Mouse (Mus musculus) hematopoietic stem cell, adult 5-6 weeks (primary cell): ENCODE measurements at regions not wholly inside any gene's neighbourhood (a gene's known extent, or its start where the extent isn't known, plus 50 kb on each side); places are given as distances from the start of the nearest gene placed in this dataset.
A peak's percentile ranks its signal among the peaks of the same experiment; 100 is the strongest.

Experiments used
- ATAC-seq, 2 experiments: fragments of 125-278 bp in 1 of 2; replicated peaks in 1 of 2; 2 replicates each; pipeline ENCODE4 v1.8.0; 2016 to 2017; ENCODE audit warnings: inconsistent platforms in 2 of 2, mild to moderate bottlenecking in 2 of 2, moderate number of reproducible peaks in 2 of 2, low read depth in 1 of 2, moderate TSS enrichment in 1 of 2; ENCODE audit not compliant: low FRiP score in 2 of 2, poor library complexity in 2 of 2, severe bottlenecking in 2 of 2, insufficient read depth in 1 of 2, low TSS enrichment in 1 of 2

DNA sequence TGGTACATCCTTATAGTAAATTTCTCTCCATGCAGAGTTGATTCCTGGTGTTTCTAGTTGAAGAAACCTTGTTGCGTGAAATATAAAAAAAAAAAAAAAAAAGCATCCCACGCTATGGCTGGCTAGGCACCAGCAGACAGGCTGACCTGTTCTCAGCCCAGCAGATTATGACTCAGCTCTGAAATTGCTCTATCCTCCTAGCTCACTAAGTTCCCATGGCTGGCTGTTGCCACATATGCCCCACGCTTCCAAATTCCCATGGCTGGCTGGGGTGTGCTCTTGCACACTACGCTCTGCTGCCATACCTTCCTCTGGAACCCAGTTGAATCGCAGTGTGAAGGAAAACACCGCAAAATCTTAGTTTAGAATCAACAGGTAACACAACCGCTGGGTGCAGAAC lies 270.1 kb downstream of the Mid1ip1 start:
- ATAC-seq: no peak

DNA sequence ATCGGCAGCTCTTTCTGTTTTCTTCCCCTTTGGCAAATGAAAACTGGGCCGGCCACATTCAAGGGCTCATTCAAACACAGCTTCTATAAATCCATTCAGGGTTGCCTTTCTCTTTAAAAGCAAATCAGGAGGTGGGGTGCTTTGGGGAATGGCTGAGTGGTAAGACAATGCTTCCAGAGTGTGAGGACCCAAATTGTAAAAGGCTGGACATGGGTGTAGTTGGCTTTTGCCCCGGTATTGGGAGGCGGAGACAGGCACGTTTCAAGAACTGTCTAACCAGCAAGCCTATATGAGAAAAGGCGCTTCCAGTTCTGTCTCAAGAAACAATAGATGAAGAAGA lies 277.0 kb downstream of the Mid1ip1 start:
- ATAC-seq: no peak

DNA sequence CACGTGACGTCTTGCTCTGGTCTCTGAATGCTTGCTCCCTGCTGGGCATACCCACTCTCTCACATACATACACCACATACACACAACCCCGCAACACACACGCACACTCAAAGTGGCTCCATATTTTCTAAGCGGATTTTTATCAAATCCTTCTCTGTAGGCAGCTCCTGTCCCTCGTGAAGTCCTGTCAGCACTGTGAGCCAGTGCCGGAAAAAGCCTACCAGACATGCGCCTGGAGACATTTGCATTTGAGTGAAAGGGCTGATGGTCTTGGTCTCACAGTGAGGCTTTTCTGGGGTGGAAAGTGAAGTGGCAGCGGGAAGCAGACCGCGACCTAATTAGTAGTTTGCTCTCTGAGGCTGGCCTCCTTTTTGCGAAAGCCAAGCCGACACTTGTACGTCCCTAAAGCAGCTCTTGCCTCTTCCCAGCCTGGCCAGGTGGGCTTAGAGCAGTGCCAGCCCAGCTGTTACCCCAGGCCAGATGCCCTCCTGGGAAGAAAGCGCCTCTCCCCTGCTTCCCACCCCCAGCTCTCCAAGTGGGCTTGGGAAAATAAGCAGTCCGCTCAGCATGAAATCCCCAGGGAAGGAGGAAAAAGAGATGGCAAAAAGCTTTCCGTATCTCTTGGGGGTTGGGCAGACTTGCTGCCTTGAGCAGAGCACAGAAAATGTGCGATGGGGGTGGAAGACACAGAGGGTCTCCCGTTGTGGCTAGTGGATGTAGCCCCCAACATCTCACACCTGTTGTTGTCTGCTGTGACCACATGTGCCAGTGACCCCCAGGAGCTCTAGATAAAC lies 277.6 kb downstream of the Mid1ip1 start:
- no peak for ATAC-seq

DNA sequence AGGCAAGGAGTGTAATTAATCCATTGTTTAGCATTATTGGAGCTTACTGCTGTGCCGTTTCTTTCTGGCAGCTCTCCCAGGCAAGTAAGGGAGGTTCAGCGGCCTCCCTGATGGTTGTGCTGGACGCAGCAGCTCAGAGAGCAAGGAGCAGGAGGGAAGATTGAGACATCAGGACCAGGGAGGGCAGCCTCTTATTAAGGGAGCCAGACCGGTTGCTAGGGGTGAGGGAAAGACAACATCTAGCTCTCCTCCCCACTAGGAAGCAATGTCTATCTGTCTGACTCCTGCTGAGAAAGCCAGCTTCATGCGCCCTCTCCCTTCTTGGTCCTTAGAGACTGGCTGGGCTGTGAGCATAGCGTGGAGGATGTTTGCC lies 278.2 kb downstream of the Mid1ip1 start:
- no peak for ATAC-seq

DNA sequence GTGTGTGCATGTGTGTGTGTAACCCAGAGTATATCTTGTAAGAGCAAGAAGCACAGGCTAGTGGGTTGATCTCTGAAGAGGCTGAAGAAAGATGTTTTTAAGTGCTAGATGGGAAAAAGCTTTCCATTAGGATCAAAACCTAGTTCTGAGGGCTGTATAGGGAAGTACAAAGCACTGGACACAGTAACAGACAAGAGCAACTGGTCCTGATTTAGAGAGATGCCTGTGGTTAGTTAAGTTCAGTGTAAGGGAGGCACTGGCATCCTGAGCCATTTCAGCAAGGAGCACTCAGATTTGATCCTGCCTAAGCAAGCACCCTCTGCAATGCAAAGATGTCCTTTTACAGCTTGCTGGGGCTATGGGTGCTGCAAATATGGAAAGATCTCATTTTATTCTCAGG lies 280.1 kb downstream of the Mid1ip1 start:
- no peak for ATAC-seq

DNA sequence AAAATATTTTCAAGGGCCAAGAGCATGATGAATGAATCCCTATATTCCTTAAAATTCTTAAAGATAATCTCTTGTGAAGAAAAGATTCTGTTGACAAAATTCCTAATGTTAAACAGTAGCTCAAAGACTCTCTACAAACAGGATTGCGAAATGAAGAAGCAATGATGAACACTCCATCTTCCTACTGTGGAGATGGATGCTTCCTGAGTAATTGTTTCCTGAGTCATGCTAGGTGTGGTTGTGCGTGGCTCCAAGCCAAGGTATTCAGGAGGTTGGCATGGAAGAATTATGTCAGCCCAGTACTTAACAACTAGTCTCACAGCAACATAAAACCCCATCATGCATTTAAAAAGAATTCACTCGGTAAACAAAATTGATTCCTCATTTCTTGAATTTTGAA lies 286.4 kb downstream of the Mid1ip1 start:
- no peak for ATAC-seq

DNA sequence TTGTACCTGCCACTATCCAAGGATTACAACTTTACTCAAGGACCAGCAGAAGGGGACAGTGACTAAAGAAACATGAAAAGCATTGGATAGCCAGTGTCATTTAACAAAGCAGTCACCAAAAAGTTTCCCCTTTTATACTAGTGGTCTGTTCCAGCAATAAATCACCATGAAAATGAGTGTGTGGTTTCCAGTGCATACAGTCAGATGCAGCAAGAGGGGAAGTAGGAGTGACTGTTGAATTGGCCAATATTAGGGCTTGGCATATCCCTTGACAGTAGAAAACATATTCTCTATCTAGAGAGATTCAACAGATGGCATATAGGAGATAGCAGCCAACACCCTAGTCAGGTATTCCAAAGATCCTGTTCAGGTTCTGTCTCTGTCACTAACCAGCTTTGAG lies 259.8 kb upstream of the H2al1a start:
- ATAC-seq: peak; percentile 93 to 95

DNA sequence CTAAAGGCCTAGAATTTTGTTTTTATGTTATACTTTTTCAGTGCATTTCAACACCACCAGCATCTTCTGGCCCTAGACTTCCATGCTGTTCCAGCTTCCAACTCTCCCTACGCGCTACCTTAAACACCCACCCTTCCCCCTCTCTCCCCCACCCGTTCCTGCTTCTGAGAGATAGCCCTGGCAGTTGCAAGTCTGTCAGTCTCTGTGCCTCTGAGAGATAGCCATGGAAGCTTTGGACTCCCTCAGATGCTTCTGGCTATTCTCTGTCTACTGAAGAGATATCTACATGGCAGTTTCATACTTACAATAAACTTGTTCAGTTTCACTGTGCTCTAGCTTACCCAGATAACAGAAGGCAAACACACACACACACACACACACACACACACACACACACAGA lies 252.3 kb upstream of the H2al1a start:
- ATAC-seq: no peak

DNA sequence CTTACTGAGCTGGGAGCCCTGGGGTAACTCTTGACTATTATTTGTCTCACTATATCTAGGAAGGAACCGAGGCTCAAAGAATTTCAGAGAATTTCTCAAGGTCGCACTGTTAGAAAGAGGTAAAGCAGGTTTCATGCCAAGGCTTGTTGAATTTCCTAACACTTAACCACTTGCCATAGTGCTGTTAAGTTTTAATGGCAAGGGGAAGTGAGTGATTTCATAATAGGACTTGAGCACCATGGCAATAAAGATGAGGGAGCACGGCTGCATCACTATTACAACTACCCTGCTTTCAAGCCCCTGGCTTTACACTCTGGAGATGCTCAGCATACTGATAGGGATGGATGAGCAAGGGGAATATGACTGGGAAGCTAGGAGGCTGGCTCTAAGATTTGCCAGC lies 216.9 kb upstream of the H2al1a start:
- ATAC-seq: no peak; a peak in 1 of 4 replicates

DNA sequence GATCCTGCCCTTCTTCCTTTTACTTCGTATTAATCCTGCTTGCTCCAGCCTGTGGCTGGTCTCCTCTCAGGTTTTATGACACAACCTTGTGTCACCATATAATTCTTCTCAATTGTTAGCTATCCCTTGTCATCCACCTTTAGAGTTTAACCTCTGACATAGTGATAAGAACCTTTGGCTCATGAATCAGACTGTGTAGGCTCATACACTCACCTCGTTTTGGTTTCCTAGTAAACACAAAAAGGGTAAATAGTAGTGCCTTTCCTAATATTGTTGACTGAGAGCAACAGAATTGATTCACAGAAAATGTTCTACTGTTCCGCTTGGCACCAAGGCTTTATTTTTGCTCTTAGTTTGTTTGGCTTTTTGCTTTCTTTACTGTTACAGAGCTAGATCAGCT lies 216.2 kb upstream of the H2al1a start:
- ATAC-seq: no peak

DNA sequence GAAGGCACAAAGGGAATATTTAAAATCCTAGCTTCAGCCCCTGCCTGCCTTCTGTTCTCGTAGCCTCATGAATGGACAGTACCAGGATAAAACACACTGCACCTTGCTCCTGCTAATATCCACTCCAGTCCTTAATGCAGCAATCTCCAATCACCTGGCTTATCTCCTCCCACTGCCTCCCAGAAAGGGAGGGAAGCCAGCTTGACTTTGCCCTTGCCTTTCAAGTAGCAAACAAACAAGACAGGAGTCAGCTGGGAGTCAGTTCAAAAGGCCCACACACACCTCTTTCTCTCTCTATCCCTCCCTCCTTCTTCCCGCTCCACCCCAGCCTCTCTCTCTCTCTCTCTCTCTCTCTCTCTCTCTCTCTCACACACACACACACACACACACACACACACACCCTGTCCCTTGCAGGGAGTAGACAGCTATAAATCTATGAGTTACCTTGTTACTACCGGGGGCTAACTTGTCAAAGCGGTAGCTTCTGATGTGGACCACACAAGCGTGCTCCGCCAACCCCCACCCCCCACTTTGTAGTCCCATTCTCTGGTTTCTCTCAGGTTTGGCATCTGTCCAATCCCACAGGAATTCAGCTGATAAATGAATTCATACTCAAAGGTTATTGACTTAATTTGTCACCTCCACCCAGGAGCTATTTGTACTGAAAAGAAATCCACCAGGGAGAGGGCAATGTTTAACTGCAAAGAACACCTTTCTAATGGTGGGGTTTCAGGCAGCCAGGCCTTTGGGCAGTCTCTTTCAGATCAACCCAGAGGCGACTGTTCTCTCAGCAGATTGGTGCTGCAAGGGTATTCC lies 212.6 kb upstream of the H2al1a start:
- ATAC-seq: no peak

DNA sequence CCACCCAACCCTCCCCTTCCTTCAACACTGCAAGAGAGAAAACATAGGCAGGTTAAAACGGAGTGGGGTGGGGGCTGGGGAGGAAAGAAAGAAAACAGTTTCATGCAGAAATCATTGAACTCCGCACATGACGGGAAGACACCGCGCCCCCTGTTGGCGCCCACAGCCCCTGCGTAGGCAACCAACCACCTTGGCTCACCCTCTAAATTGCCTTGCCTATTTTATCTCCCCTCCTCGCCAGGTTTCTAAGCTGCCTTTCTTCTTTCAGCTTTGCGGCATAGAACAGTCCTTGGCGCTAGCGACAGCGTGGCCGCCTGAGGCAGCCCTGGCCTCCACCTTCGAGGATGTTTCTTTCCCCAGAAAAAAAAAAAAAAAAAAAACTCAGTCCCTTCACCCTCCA lies 211.1 kb upstream of the H2al1a start:
- peak in 1 of 2 experiments; percentile 42; a peak in 1 of 4 replicates for ATAC-seq

DNA sequence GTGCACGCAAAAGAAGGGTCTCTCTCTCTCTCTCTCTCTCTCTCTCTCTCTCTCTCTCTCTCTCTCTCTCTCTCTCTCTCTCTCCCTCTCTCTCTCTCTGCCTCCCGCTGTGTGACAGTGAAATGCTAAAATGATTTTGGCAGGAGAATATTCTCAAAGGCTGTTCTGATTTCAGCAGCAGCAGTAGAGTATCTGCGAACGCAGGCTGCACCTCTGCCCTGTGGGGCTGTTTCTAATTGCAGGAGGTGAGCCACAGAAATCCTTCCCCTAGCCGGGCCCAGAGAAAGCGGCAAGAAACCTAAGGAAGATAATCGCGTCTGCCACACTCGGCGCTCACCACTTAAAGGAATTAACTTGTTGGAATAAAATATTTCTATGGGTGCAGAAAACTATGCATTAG lies 210.6 kb upstream of the H2al1a start:
- no peak for ATAC-seq

DNA sequence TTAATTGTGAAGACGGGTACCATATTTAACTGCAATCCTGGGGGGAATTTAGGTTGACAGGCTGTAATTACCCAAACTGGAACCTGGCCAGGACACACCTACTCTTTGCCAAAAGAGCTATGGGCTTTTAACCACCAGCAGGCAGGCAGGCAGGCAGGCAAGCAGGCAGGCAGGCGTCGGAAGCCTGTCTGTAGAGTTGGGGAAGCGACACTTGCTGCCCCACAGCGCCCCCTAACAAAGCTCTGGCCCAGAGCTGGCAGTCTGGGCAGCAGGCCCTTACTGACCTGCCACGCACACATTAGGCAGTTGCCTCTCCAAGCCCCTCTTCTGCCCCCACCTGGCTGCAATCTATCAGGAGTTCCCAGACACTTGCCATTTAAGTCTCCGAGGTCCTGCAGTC lies 208.6 kb upstream of the H2al1a start:
- peak; percentile 68 to 69; a peak in 3 of 4 replicates for ATAC-seq

DNA sequence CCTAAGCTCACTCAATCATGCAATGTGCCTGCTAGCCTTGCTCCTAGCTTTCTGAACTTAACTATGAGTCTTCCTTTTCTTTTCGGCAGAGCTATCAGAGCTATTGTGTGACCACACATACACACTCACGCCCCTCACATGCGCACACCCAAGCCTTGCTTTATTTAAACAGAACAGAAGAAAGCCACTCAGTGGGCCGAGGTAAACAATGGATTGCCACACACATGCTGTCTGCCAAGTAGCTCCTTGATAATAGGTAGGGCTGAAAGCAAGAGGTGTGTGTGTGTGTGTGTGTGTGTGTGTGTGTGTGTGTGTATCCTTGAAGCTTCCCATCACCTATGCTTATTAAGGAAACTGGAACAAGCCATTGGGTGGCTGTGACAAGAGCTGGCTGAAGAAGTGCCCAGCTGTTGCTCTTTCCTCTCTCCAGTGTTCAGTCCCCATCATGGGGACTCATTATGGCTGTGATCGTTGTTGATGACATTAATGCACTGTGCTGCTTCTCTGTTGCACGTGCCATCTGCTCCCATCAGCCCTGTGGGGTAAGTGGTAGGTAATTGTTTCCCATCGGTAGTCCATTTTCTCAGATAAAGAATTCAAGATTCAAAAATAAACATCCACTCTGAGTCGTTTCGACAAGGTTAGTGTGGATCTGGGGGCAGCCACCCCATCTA lies 201.3 kb upstream of the H2al1a start:
- no peak for ATAC-seq

DNA sequence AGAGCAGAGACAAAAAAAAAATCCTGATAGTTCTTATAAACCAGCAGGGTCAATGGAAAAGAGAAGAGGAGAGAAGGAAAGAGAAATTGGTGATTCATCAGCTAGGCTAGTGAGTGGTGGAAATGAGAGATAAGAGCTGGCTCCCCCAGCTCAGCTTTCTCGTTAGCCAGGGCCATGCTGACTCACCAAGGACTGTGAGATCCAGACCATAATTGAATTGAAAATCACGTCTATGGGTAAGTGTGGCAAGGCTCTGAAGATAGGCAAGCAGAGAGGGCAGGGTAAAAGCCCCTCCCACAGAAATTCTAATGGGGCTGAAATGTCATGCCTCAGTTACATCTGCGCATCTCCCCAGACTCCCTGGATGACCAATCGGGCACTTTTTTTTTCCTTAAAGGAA lies 200.7 kb upstream of the H2al1a start:
- ATAC-seq: no peak

DNA sequence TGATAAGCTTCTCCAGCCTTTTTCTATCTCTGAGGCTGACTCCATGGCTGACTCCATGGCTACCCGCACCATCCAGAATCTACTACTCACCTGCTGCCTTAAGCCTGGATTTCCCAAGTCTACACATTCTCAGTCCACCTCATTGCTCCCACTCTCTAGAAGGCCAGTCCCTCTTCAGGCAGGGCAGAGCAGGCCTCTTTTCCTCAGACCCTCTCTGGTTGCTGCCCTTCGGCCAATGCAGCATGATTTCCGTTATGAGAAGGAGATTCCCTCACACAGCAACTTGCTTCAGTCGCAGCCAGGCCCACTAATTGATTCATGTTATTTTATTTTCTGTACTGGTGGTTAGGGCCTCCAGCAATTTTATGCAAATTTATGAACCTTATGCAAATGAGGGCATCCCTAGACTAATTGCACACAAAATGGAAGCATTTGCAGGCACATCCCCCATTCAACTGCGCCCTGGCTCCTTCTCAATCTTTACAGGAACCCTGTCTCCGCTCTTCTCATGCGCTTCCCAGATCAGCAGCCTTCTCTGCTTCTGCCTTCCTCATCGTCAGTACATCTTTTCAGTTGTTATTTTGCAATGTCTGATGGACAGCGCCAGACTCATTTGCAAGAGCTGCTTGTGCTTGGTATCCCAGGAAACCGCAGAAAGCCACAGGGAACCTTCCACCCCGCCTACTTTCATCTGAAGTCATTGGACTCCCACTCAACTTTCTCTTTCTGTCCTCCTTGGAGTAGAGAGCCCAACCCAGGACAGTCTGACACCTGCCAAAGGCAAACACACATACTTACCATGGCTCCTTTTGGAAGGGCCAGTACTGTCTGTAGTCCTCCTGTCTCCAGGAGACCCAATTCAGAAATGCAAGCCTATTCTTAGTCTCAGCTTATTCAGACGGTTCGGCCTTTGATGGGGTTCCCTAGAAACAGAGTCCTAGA lies 199.6 kb upstream of the H2al1a start:
- no peak for ATAC-seq
